Mouse (Mus musculus): ENCODE measurements around the gene Fam168b. TPM values are rescaled to one million over a fixed set of nuclear protein-coding genes. Genes with fewer than 3 reads are reported as not detected.

Fam168b gene
- polyA plus RNA-seq, 1 experiment from 2014 or later: 114 TPM

- WGBS: 88% methylated on average over 5 of the region's 5 CpGs
- H3K4me3 ChIP-seq (ENCODE audit: low read depth, low read length): no peak overlapping the region
- peaks cover 4% of the 10 kb centered on the region; the same call in 1 of the 2 replicates for H3K36me3 ChIP-seq (ENCODE audit: control insufficient read depth, insufficient read depth, low read length)
- ATAC-seq (ENCODE audit: low FRiP score): no peak
- no peak overlapping the region for H3K4me2 ChIP-seq
- no peak overlapping the region for H3K27ac ChIP-seq (ENCODE audit: low read depth, low read length)
- H3K9ac ChIP-seq (ENCODE audit: low read length): no peak overlapping the region
- H3K4me1 ChIP-seq (ENCODE audit: control insufficient read depth, insufficient read depth, low read length): no peaks in the 10 kb centered on the region
- no peaks in the 10 kb centered on the region for H3K27me3 ChIP-seq (ENCODE audit: control insufficient read depth, insufficient read depth, low read length)
- no peaks in the 10 kb centered on the region for H3K9me3 ChIP-seq (ENCODE audit: control insufficient read depth, low read length)
- DNase-seq (ENCODE audit: low spot score, missing footprints): no peak
Measured at GRCm38 (mm10) chr1:34867574-34867955, 24.7 kb upstream of the Fam168b start.

GRCm38 (mm10) chr1:34866815-34867573 lies 24.1 kb upstream of the Fam168b start:
- H3K27ac ChIP-seq (ENCODE audit: low read depth, low read length): no peak overlapping the region
- H3K4me2 ChIP-seq: no peak overlapping the region
- H3K36me3 ChIP-seq (ENCODE audit: control insufficient read depth, insufficient read depth, low read length): peaks cover 4% of the 10 kb centered on the region; the same call in 1 of the 2 replicates
- no peaks in the 10 kb centered on the region for H3K9me3 ChIP-seq (ENCODE audit: control insufficient read depth, low read length)
- no peak overlapping the region for H3K9ac ChIP-seq (ENCODE audit: low read length)
- DNase-seq (ENCODE audit: low spot score, missing footprints) (peak; percentile 98), ATAC-seq (ENCODE audit: low FRiP score) (peak; percentile 57)
- 58% methylated on average over 10 of the region's 10 CpGs for WGBS
- no peaks in the 10 kb centered on the region for H3K4me1 ChIP-seq (ENCODE audit: control insufficient read depth, insufficient read depth, low read length)
- H3K4me3 ChIP-seq (ENCODE audit: low read depth, low read length): no peak overlapping the region
- no peaks in the 10 kb centered on the region for H3K27me3 ChIP-seq (ENCODE audit: control insufficient read depth, insufficient read depth, low read length)

GRCm38 (mm10) chr1:34865866-34866265 lies 23.0 kb upstream of the Fam168b start:
- Histone ChIP-seq H3K27me3 (ENCODE audit: control insufficient read depth, insufficient read depth, low read length) (no peaks in the 10 kb centered on the region), H3K4me1 (ENCODE audit: control insufficient read depth, insufficient read depth, low read length) (no peaks in the 10 kb centered on the region), H3K9ac (ENCODE audit: low read length) (no peak overlapping the region), H3K4me2 (no peak overlapping the region), H3K4me3 (ENCODE audit: low read depth, low read length) (no peak overlapping the region), H3K36me3 (ENCODE audit: control insufficient read depth, insufficient read depth, low read length) (peaks cover 4% of the 10 kb centered on the region; the same call in 1 of the 2 replicates), H3K9me3 (ENCODE audit: control insufficient read depth, low read length) (no peaks in the 10 kb centered on the region), H3K27ac (ENCODE audit: low read depth, low read length) (no peak overlapping the region)
- ATAC-seq (ENCODE audit: low FRiP score): no peak
- no peak for DNase-seq (ENCODE audit: low spot score, missing footprints)
- WGBS: 80% methylated on average over 9 of the region's 9 CpGs

GRCm38 (mm10) chr1:34864243-34864642 lies 21.4 kb upstream of the Fam168b start:
- Histone ChIP-seq H3K9me3 (ENCODE audit: control insufficient read depth, low read length) (no peaks in the 10 kb centered on the region), H3K9ac (ENCODE audit: low read length) (no peak overlapping the region), H3K36me3 (ENCODE audit: control insufficient read depth, insufficient read depth, low read length) (no peaks in the 10 kb centered on the region; the same call in 1 of the 2 replicates), H3K4me2 (no peak overlapping the region), H3K4me1 (ENCODE audit: control insufficient read depth, insufficient read depth, low read length) (no peaks in the 10 kb centered on the region), H3K4me3 (ENCODE audit: low read depth, low read length) (no peak overlapping the region), H3K27me3 (ENCODE audit: control insufficient read depth, insufficient read depth, low read length) (no peaks in the 10 kb centered on the region), H3K27ac (ENCODE audit: low read depth, low read length) (no peak overlapping the region)
- DNase-seq (ENCODE audit: low spot score, missing footprints) (no peak), ATAC-seq (ENCODE audit: low FRiP score) (no peak)
- 92% methylated on average over 7 of the region's 7 CpGs for WGBS

- no peak overlapping the region for H3K4me3 ChIP-seq (ENCODE audit: low read depth, low read length)
- ATAC-seq (ENCODE audit: low FRiP score) (no peak), DNase-seq (ENCODE audit: low spot score, missing footprints) (no peak)
- H3K4me1 ChIP-seq (ENCODE audit: control insufficient read depth, insufficient read depth, low read length): no peaks in the 10 kb centered on the region
- no peaks in the 10 kb centered on the region for H3K27me3 ChIP-seq (ENCODE audit: control insufficient read depth, insufficient read depth, low read length)
- no peak overlapping the region for H3K4me2 ChIP-seq
- no peaks in the 10 kb centered on the region; the same call in 1 of the 2 replicates for H3K36me3 ChIP-seq (ENCODE audit: control insufficient read depth, insufficient read depth, low read length)
- H3K9ac ChIP-seq (ENCODE audit: low read length): no peak overlapping the region
- whole genome bisulfite sequencing: 92% methylated on average over 7 of the region's 7 CpGs
- no peaks in the 10 kb centered on the region for H3K9me3 ChIP-seq (ENCODE audit: control insufficient read depth, low read length)
- H3K27ac ChIP-seq (ENCODE audit: low read depth, low read length): no peak overlapping the region
Measured at GRCm38 (mm10) chr1:34863323-34863722, 20.5 kb upstream of the Fam168b start.

- Histone ChIP-seq H3K36me3 (ENCODE audit: control insufficient read depth, insufficient read depth, low read length) (no peaks in the 10 kb centered on the region; the same call in 1 of the 2 replicates), H3K9me3 (ENCODE audit: control insufficient read depth, low read length) (no peaks in the 10 kb centered on the region), H3K27ac (ENCODE audit: low read depth, low read length) (no peak overlapping the region), H3K9ac (ENCODE audit: low read length) (no peak overlapping the region), H3K4me3 (ENCODE audit: low read depth, low read length) (no peak overlapping the region), H3K4me2 (no peak overlapping the region), H3K27me3 (ENCODE audit: control insufficient read depth, insufficient read depth, low read length) (no peaks in the 10 kb centered on the region), H3K4me1 (ENCODE audit: control insufficient read depth, insufficient read depth, low read length) (no peaks in the 10 kb centered on the region)
- 93% methylated on average over 13 of the region's 13 CpGs for WGBS
- ATAC-seq (ENCODE audit: low FRiP score) (no peak), DNase-seq (ENCODE audit: low spot score, missing footprints) (no peak)
Measured at GRCm38 (mm10) chr1:34862877-34863276, 20.0 kb upstream of the Fam168b start.

- H3K9ac ChIP-seq (ENCODE audit: low read length): no peak overlapping the region
- H3K9me3 ChIP-seq (ENCODE audit: control insufficient read depth, low read length): no peaks in the 10 kb centered on the region
- no peaks in the 10 kb centered on the region for H3K27me3 ChIP-seq (ENCODE audit: control insufficient read depth, insufficient read depth, low read length)
- DNase-seq (ENCODE audit: low spot score, missing footprints) (no peak), ATAC-seq (ENCODE audit: low FRiP score) (no peak)
- no peak overlapping the region for H3K4me2 ChIP-seq
- H3K27ac ChIP-seq (ENCODE audit: low read depth, low read length): no peak overlapping the region
- no peak overlapping the region for H3K4me3 ChIP-seq (ENCODE audit: low read depth, low read length)
- 93% methylated on average over 7 of the region's 7 CpGs for WGBS
- no peaks in the 10 kb centered on the region; the same call in 1 of the 2 replicates for H3K36me3 ChIP-seq (ENCODE audit: control insufficient read depth, insufficient read depth, low read length)
- no peaks in the 10 kb centered on the region for H3K4me1 ChIP-seq (ENCODE audit: control insufficient read depth, insufficient read depth, low read length)
Measured at GRCm38 (mm10) chr1:34860205-34860604, 17.3 kb upstream of the Fam168b start.

GRCm38 (mm10) chr1:34859761-34860160 lies 16.9 kb upstream of the Fam168b start:
- Histone ChIP-seq H3K27me3 (ENCODE audit: control insufficient read depth, insufficient read depth, low read length) (no peaks in the 10 kb centered on the region), H3K9ac (ENCODE audit: low read length) (no peak overlapping the region), H3K9me3 (ENCODE audit: control insufficient read depth, low read length) (no peaks in the 10 kb centered on the region), H3K27ac (ENCODE audit: low read depth, low read length) (no peak overlapping the region), H3K4me1 (ENCODE audit: control insufficient read depth, insufficient read depth, low read length) (no peaks in the 10 kb centered on the region), H3K36me3 (ENCODE audit: control insufficient read depth, insufficient read depth, low read length) (no peaks in the 10 kb centered on the region; the same call in 1 of the 2 replicates), H3K4me2 (no peak overlapping the region), H3K4me3 (ENCODE audit: low read depth, low read length) (no peak overlapping the region)
- DNase-seq (ENCODE audit: low spot score, missing footprints) (no peak), ATAC-seq (ENCODE audit: low FRiP score) (no peak)
- WGBS: 85% methylated on average over 3 of the region's 3 CpGs

- 84% methylated on average over 5 of the region's 5 CpGs for WGBS
- Histone ChIP-seq H3K27ac (ENCODE audit: low read depth, low read length) (no peak overlapping the region), H3K9ac (ENCODE audit: low read length) (no peak overlapping the region), H3K4me3 (ENCODE audit: low read depth, low read length) (no peak overlapping the region), H3K4me1 (ENCODE audit: control insufficient read depth, insufficient read depth, low read length) (no peaks in the 10 kb centered on the region), H3K27me3 (ENCODE audit: control insufficient read depth, insufficient read depth, low read length) (no peaks in the 10 kb centered on the region), H3K36me3 (ENCODE audit: control insufficient read depth, insufficient read depth, low read length) (no peaks in the 10 kb centered on the region; the same call in 1 of the 2 replicates), H3K9me3 (ENCODE audit: control insufficient read depth, low read length) (no peaks in the 10 kb centered on the region), H3K4me2 (no peak overlapping the region)
- DNase-seq (ENCODE audit: low spot score, missing footprints) (no peak), ATAC-seq (ENCODE audit: low FRiP score) (no peak)
Measured at GRCm38 (mm10) chr1:34858671-34859070, 15.8 kb upstream of the Fam168b start.
